ENCODE assay signal across 12 mouse cellular contexts in the genomic region with DNA sequence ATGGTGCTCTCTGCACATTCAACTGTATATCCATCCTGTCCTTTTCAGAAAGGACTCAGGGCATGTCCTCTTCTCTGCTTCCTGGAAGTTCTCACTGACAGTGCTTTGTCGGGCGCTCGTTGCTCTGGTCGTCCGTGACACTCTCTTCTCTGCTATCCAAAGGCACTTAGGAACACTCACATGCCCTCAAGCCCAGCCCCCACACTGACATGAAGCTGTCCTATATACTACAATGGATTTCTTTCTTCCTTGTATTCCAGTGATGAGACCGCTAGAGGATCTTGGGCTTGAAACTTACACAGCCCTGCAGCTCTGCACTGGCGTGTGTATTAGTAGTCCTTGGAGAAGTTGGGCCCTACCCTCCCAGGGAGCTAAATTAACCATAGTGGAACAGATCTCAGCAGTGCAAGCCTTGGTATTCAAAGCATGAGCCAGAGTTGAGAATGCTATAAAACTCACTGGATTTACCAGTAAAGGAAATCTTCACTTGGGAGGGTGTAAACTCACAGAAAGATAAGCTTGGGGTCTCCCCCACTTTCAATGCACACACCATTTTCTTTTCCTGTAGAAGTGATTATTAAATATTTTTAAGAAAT.
"Had no signal": no experiment of that assay in that cellular context is flagged by ENCODE, and none has a peak within 500 bp of the region (broad histone marks: within the 10 kb centered on the region; RNA-seq: fewer than 3 reads in every experiment).

No protein-coding gene starts in this region.

- H3K9me3 ChIP-seq: limb, embryonic 12.5 days; liver, embryonic 13.5 days; lung, embryonic 15.5 days; neural tube, embryonic 13.5 days had no signal

- DNase-seq: kidney, adult 8-10 months; kidney, postnatal 25 days; liver; liver, embryonic 13.5 days; liver, postnatal 0 days; lung, postnatal 14 days; right cerebral cortex, adult 18-20 months; right cerebral cortex, postnatal 25 days; thymus, postnatal 4 days had no signal

- H3K27me3 ChIP-seq: liver, embryonic 13.5 days; lung, embryonic 15.5 days; neural tube, embryonic 13.5 days had no signal

- H3K27ac ChIP-seq: limb, embryonic 12.5 days; liver, embryonic 13.5 days; lung, embryonic 15.5 days; neural tube, embryonic 13.5 days had no signal

- H3K9ac ChIP-seq: limb, embryonic 12.5 days; liver, embryonic 13.5 days; liver, postnatal 0 days; lung, embryonic 15.5 days; neural tube, embryonic 13.5 days had no signal

- H3K36me3 ChIP-seq: limb, embryonic 12.5 days; liver, embryonic 13.5 days; lung, embryonic 15.5 days; neural tube, embryonic 13.5 days had no signal

- H3K4me2 ChIP-seq: limb, embryonic 12.5 days; liver, embryonic 13.5 days; lung, embryonic 15.5 days; neural tube, embryonic 13.5 days had no signal

- H3K4me3 ChIP-seq: limb, embryonic 12.5 days; liver, embryonic 13.5 days; lung, embryonic 15.5 days; neural tube, embryonic 13.5 days had no signal

- ATAC-seq: liver, postnatal 0 days had no signal
